Mouse (Mus musculus): ENCODE data around the gene AL731706.1.

Gene AL731706.1

DNA sequence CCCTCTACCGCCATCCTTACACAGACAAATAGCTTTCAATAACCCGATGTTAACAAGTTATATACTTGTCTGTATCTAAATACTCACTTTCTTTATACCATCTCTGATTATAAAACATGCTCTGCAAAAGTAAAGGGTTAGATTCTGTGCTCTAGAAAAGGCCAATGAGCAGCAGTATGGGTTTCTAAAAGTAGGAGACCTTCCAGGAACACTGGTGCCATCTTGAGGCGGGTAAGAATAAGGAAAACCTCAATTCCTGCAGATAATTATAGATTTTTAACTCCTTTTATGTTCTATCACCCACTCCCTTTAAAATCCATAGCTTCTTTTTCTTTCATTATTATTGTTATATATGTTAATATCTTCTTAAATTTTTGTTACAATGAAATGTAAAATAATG, 55.3 kb downstream of the AL731706.1 start:
- DNase-seq (ENCODE audit: low read depth in 1 of 2, low spot score in 2 of 2) = no peak

DNA sequence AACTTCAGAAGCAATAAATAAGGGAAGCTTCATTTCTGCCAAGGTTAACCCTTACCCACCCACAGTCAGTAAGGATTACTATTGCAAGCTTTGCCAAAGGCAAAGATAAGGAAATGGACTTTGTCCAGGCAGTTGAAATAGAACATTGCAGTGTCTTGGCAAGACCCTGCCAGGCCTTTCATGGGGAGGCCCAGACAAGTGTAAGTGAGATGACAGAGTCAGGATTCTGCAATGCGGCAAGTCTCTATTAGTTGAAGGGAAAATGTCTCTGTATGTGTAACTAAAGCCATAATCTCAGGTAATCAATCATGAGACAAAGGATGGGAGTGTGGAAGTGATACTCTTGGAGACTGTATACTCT, 56.5 kb downstream of the AL731706.1 start:
- no peak for DNase-seq (ENCODE audit: low read depth in 1 of 2, low spot score in 2 of 2)

GRCm38 (mm10) chr2:136833976-136834714, 57.0 kb downstream of the AL731706.1 start:
- DNase-seq (ENCODE audit: low read depth in 1 of 2, low spot score in 2 of 2) = no peak

- no peak for DNase-seq (ENCODE audit: low read depth in 1 of 2, low spot score in 2 of 2)
Measured at GRCm38 (mm10) chr2:136832936-136833335, 58.3 kb downstream of the AL731706.1 start.
